Mouse (Mus musculus) skeletal muscle tissue, adult 2 months (tissue): ENCODE results near the gene Angptl8.
A peak's percentile ranks its signal among the peaks of the same experiment; 100 is the strongest.

Experiments used
- DNase-seq: peaks from one replicate; pipeline ENCODE4 v3.0.0-alpha.2; 2012; ENCODE audit warnings: low read depth, low spot score

Gene Angptl8

DNA sequence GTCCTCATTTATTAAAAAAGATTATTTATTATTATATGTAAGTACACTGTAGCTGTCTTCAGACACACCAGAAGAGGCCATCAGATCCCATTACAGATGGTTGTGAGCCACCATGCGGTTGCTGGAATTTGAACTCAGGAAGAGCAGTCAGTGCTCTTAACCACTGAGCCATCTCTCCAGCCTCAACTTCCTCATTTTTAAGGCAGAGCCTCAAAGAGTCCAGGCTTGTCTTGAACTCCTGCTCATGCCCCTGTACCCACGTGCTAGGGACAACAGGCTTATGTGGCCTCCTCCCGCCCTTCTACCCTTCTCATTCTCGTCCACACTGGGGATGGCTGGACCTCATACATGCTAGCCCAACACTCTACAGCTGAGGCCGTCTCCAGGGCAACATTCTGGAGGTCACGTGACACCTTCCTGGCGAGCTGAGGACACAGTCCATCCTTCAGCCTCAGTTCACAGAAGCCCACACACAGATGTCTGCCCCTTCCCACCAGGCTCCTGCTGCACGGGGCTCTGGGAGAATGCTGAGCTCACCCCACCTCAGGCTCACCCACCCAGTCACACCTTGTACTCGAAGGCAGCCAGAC is 18.5 kb upstream of the Angptl8 start:
- no peak for DNase-seq

- no peak for DNase-seq
Measured at GRCm38 (mm10) chr9:21818125-21818524, 17.2 kb upstream of the Angptl8 start.

DNA sequence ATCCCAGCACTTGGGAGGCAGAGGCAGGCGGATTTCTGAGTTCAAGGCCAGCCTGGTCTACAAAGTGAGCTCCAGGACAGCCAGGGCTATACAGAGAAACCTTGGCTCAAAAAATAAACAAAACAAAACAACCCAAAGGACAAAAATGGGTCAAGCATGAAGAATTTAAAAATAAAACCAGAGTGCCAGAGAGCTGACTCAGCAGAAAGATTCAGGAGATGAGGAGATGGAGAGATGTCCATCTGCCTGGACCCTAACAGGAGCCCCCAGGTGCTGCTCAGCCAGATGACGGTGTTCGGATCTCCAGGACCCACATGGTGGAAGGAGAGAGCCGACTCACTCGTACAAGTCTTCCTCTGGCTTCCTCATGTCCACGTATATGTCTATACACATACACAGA is 16.7 kb upstream of the Angptl8 start:
- no peak for DNase-seq

- no peak for DNase-seq
Measured at GRCm38 (mm10) chr9:21819181-21819729, 16.1 kb upstream of the Angptl8 start.

- DNase-seq = no peak
Measured at GRCm38 (mm10) chr9:21820183-21820582, 15.1 kb upstream of the Angptl8 start.

DNA sequence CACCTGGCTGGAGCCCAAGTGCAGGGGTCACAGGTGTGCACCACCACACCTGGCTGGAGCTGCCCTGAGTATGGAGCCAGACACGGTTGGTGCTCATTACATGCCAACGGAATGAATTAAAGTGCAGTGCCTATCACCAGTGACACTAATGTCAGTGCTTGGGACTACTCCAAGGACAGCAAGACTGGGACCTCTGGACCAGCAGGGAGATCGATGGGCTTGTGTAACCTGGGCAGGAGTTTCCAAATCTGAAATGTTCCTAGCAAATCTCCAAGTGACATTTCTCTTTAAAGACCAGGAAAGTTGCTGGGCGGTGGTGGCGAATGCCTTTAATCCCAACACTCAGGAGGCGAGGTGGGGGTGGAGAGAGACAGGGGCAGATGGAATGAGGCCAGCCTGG is 12.6 kb upstream of the Angptl8 start:
- no peak for DNase-seq

DNA sequence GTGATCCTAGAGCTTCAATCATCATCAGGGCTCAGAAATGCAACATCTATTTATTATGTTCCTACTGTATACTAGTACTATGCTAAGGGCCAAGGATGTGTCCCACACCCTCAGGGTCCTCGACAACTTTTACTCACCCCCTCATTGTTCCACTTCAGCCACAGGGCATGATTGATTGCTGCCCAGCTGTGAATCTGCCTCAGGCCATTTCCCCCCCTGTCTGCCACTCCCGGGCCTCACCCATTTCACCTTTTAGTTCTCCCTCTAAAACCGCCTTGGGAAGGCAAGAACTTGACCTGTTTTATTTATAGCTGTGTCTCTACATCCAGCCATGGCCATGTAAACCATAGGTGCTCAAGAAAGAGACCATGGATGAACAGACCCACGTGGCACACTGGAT is 11.4 kb upstream of the Angptl8 start:
- no peak for DNase-seq

DNA sequence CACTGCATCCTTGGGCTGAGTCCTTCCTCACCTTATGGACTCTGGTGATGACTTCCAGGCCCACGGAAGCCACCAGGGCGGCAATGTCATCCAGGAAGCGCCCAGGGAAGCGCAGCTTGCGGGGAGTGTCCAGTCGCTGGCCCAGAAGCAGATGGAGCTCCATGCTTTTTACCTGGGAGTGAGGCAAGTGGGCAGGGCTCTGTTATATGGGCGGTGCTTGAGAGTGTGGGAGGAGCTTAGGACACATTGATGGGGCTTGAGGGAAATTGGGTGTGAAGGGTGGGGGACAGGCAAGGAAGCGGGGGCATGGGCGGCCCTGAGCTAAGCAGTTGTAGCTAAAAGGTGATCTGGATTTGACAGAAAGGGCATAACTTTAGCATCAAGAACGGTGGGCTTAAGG is 10.9 kb upstream of the Angptl8 start:
- no peak for DNase-seq

- DNase-seq = no peak
Measured at GRCm38 (mm10) chr9:21829834-21830460, 5.4 kb upstream of the Angptl8 start.

GRCm38 (mm10) chr9:21830461-21830850 is 4.9 kb upstream of the Angptl8 start:
- DNase-seq = no peak

GRCm38 (mm10) chr9:21830936-21831335 is 4.4 kb upstream of the Angptl8 start:
- DNase-seq = no peak

DNA sequence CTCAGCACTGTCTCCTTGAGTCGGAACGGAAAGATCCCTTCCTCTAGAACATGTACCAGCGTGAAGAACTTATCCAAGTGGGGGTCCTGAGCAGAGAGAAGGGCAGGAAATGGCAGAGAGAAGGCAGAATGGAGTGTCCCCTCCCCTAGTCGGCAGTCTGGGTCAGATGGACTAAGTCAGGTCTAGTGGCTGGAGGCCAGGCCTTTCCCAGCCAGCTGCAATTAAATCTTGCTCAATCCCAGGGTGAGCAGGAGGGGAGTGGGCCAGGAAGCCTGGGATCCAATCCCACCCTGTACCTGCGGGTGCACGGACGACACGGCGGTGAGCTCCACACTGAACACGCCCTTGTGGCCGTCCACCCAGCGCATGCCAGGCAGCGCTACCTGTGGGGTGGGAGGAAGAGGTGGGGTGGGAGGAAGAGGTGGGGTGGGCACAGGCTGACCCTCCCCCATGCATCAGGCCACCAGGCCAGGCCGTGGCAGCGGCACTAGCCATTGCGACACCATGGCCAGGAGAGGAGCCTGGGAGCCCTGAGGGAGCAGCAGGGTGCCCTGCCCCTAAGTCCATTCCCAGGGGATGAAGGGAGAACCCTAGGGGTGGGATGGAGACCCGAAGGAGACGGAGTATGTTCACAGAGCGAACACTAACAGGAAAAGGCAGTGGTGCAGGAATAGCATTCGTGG is 3.6 kb upstream of the Angptl8 start:
- no peak for DNase-seq

GRCm38 (mm10) chr9:21837690-21838089 is 2.4 kb downstream of the Angptl8 start:
- no peak for DNase-seq

DNA sequence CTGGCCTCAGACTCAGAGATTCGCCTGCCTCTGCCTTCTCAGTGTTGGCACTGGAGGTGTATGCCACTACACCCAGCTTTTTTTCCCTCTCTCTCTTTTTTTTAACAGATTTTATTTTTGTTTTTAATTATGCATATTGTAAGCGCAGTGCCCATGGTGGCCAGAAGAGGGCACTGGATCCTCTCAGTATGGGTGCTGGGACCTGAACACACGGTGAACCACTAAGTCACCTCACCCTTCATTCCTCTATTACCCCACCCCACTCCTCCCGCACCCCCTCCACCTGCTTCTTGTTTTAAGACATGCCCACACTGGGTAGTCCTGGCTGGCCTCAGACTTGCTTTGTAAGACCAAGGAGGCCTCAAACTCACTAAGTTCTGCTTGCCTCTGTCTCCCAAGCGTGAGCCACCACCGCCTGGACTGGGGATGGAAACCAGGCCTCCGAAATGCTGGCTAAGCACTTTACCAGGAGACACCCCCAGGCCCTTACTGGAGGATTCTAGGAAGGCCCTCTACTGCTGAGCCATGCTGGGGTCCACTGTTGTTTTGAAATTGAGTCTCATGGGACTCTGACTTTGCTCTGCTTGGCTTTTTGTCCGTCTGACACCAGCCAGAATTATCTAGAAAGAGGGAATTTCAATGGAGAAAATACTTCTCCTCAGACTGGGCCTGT is 4.9 kb downstream of the Angptl8 start:
- DNase-seq = no peak

- DNase-seq = no peak
Measured at GRCm38 (mm10) chr9:21841340-21841739, 6.0 kb downstream of the Angptl8 start.

GRCm38 (mm10) chr9:21842391-21842790 is 7.1 kb downstream of the Angptl8 start:
- DNase-seq = peak; percentile 63

DNA sequence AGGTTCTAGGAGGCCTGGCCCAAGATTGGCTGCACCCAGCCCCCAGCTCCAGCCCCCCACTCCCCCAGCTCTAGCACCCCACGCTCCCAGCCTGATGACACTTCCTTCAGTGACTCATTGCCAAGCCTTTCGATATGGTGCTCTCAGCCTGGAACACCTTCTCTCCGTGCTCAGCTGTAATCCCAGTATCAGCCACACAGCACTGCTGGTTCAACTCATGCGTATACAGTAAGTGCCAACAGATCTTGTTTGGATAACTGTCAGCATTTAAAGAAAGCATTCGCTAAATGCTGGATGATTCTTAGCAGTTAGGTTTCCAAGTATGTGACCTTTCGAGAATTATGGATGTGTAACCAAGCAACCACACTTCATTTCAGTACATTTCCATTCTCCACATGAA is 7.8 kb downstream of the Angptl8 start:
- no peak for DNase-seq

GRCm38 (mm10) chr9:21845381-21846080 is 10.2 kb downstream of the Angptl8 start:
- DNase-seq = no peak

GRCm38 (mm10) chr9:21846755-21847341 is 11.5 kb downstream of the Angptl8 start:
- DNase-seq = peak; percentile 70

GRCm38 (mm10) chr9:21847425-21847824 is 12.1 kb downstream of the Angptl8 start:
- no peak for DNase-seq

DNA sequence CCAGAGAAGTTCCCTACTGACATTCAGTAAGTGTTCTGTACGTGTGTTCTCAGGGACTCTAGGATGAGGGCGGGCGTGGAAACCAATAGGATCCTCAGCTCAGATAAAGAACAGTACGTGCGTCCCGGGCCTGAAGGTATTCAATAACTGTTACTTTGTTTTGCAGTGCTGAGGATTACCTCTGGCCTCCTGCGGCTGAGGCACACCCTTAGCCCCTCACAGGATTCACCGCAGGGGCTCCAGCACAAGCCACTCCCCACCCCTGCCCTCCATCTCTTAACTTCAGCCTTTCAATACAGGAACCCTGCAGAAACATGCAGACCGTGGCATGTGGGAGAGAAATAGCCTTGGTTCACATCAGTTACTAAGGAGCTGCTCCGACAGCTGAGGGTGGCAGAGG is 12.6 kb downstream of the Angptl8 start:
- no peak for DNase-seq
